Mouse (Mus musculus) naive thymus-derived CD4-positive, alpha-beta T cell, adult 2 months (primary cell): ENCODE results near the gene Tmc5.

Source experiments
- DNase-seq: peaks from one replicate; pipeline ENCODE4 v3.0.0-alpha.2; 2011; ENCODE audit warnings: low read depth

Gene Tmc5

DNA sequence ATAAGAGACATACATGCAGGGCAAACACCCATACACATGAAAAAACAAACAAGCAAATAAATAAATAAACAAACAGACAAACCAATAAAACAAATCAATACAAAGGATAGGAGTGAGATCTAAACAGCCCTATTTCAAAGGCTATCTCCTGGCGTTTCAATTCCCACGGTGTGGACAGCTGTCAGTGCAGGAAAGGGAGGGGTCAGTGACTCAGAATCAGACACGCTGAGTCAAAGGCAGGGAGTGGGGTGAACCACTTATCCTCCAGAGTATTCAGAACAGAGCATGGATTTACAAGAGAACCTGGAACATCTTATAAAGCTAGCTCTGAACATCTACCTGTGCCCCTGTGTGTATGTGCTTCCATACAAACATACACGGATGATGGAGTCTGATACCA lies 100.1 kb downstream of the Tmc5 start:
- no peak for DNase-seq

- DNase-seq = no peak
These were observed 101.8 kb downstream of the Tmc5 start for GRCm38 (mm10) chr7:118698882-118699281.

- no peak for DNase-seq
These were observed 106.1 kb downstream of the Tmc5 start for GRCm38 (mm10) chr7:118703144-118703561.

GRCm38 (mm10) chr7:118704001-118704850 lies 107.1 kb downstream of the Tmc5 start:
- DNase-seq = peak; percentile 39

GRCm38 (mm10) chr7:118705101-118705961 lies 108.2 kb downstream of the Tmc5 start, which contains the start of gene Gde1:
Gde1 (minus strand) TSS chr7:118705778.
- peak; percentile 85 for DNase-seq

GRCm38 (mm10) chr7:118706051-118706450 lies 109.0 kb downstream of the Tmc5 start:
- no peak for DNase-seq

GRCm38 (mm10) chr7:118706488-118706887 lies 109.4 kb downstream of the Tmc5 start:
- no peak for DNase-seq

- DNase-seq = no peak
These were observed 110.1 kb downstream of the Tmc5 start for GRCm38 (mm10) chr7:118707216-118707615.

GRCm38 (mm10) chr7:118708002-118708401 lies 110.9 kb downstream of the Tmc5 start:
- DNase-seq = no peak

DNA sequence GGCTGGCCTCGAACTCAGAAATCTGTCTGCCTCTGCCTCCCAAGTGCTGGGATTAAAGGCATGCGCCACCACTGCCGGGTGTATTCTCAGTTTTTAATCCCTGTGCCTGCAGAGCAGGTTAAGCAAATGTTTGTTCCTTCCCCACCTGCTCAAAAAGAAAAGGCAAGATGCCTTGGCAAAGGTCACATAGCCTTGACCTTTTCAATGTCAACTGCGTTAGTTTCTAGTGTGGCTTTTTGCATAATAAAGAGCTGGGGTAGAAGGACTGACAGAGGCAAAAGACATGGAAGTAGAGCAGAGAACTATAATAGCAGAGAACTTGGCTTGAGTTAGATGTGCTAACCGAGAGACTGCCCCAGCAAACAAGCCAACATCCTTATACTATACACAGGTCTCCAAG lies 113.7 kb downstream of the Tmc5 start:
- no peak for DNase-seq

DNA sequence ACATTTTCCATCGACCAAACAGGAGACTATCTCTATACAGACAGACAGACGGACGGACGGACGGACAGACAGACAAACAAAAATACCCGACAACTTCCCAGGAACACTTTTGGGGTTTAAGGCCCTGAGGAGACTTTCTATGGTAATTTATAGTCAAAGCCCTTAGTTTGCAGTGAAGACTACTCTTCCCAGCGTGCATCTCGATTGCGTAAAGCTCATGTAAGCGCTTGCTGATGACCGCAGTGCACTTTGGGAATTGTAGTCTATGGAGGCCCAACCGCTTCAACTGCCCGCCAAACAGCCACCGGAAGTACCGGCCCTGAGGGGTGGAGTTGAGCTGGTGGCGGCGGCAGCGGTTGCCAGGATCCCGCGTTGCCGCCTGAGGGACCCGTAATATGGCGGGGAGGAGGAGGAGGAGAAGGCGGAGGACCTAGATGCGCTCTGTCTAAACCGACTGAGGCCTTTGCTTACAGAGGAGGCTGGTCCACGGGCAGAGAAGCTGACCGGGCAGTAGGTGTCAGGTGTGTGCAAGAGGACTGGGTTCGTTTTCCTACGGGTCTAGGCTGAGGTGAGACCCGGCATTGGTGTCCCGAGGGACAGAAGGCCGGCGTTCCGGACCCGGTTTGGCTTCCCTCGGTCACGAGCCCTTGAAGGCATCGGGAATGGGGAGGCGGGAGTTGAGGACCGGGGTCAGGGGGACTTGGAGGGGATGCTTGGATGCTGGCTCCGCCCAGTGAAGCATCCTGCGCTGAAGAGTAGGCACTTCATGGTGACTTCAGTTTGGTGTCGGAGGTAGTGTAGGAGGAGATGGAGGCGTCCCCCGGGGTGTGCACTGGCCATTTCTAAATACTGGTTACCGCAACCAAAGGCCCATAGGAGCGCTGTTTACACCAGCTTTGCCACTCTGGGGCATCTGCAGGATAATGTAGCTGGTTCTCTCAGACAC lies 115.4 kb downstream of the Tmc5 start, which contains the start of gene Ccp110:
Gene Ccp110 (plus strand): TSS at position 325 of the 946 bp plus-strand sequence.
- peak; percentile 94 for DNase-seq

DNA sequence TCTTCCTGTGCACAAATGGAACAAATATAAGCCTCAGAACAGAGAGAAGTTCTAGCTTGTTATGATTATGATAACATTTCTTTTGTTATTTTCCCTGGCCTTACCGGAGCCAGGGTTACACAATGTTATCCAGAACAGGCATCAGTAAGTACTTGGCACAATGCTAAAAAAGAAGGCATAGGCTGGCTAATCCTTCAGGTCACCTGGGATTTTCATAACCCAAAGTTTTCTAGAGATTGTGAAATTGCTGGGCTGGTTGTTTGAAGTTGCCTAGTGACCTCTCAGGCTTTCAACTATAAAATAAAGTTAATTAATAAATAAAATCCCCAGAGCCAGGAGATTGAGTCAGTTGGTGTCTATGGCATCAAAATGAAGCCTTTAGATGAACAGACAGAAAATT lies 117.8 kb downstream of the Tmc5 start:
- no peak for DNase-seq

DNA sequence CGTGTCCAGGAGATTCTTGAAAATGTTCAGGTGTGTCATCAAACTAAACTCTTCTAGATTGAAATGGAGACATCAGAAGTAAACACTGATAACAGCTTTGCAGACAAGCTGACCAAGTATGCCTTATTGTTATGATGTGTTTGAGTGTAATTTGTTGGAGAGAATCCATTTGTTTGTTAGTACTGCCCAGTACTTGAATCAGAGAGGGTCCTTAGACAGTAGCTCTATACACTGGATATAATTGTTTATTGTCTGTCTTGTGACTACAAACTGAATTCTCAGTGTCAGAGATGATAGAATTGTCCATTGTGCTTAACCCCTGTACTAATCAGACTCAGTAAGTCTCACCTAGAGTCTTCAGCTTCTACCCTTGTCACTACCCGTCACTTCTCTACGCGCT lies 121.0 kb downstream of the Tmc5 start:
- DNase-seq = no peak

DNA sequence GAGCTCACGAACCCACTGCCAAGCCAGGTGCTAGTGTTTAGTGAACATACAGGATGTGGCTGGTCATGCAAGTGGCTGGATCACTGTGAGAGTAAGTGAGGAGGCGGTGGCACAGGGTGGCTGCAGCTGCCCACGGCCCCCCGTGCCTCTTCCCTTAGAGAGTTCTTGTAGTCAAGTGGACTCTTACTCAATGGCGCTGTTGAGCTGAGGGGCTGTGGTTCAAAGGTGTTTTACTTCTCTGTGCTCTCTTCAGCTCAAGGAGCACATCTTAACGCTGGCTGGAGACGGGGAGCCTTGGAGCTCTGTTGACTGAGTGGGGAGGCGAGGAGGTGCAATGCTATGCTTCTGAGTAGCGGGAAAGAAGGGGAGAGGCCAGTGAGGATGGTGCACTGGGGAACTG lies 126.8 kb downstream of the Tmc5 start:
- no peak for DNase-seq
